Mouse (Mus musculus): ENCODE results near the gene Cux2. TPM values are rescaled to one million over a fixed set of nuclear protein-coding genes. Genes with fewer than 3 reads are reported as not detected.

The Cux2 gene
- total and polyA plus RNA-seq, 3 experiments, result 1.4 to 3.5 TPM; not detected in 1

GRCm38 (mm10) chr5:121913999-121914398 is 135.9 kb downstream of the Cux2 start:
- Histone ChIP-seq H3K9ac (ENCODE audit: control insufficient read depth, low read depth, low read length, poor library complexity, severe bottlenecking) (no peak overlapping the region), H3K4me3 (ENCODE audit: control insufficient read depth in 1 of 2, insufficient read depth in 1 of 2, low read depth in 2 of 2, low read length in 2 of 2) (no peak overlapping the region), H3K79me2 (ENCODE audit: control insufficient read depth, insufficient read depth, low read length, poor library complexity) (no peaks in the 10 kb centered on the region), H3K9me3 (replicated peaks; ENCODE audit: insufficient read depth, low read length) (no peaks in the 10 kb centered on the region), H3K4me1 (ENCODE audit: control insufficient read depth in 1 of 2, insufficient read depth in 2 of 2, low read length in 2 of 2) (no peaks in the 10 kb centered on the region), H3K36me3 (ENCODE audit: control insufficient read depth in 1 of 2, insufficient read depth in 2 of 2, low read length in 2 of 2) (no peaks in the 10 kb centered on the region), H3K27me3 (ENCODE audit: control insufficient read depth in 1 of 2, insufficient read depth in 2 of 2, low read length in 2 of 2) (no peaks in the 10 kb centered on the region; a peak in 1 of 4 replicates), H3K27ac (ENCODE audit: control insufficient read depth, low read depth, low read length) (no peak overlapping the region)
- TF ChIP-seq POLR2AphosphoS2 (IDR thresholded peaks at IDR 0.05; ENCODE audit: low read length) (no peak), NRF1 (IDR thresholded peaks at IDR 0.05; ENCODE audit: insufficient read depth, low read depth, low read length, poor library complexity, severe bottlenecking) (no peak), MAX (IDR thresholded peaks at IDR 0.05; ENCODE audit: low read length) (no peak), E2F4 (IDR thresholded peaks at IDR 0.05; ENCODE audit: borderline replicate concordance, low read depth, low read length) (no peak), USF2 (IDR thresholded peaks at IDR 0.05; ENCODE audit: borderline replicate concordance in 1 of 2, insufficient read depth in 1 of 2, low read depth in 1 of 2, low read length in 2 of 2) (no peak), BHLHE40 (IDR thresholded peaks at IDR 0.05; ENCODE audit: borderline replicate concordance, low read depth, low read length) (no peak), GABPA (IDR thresholded peaks at IDR 0.05; ENCODE audit: low read depth, low read length) (no peak)
- DNase-seq (ENCODE audit: low read depth, low spot score), result no peak

DNA sequence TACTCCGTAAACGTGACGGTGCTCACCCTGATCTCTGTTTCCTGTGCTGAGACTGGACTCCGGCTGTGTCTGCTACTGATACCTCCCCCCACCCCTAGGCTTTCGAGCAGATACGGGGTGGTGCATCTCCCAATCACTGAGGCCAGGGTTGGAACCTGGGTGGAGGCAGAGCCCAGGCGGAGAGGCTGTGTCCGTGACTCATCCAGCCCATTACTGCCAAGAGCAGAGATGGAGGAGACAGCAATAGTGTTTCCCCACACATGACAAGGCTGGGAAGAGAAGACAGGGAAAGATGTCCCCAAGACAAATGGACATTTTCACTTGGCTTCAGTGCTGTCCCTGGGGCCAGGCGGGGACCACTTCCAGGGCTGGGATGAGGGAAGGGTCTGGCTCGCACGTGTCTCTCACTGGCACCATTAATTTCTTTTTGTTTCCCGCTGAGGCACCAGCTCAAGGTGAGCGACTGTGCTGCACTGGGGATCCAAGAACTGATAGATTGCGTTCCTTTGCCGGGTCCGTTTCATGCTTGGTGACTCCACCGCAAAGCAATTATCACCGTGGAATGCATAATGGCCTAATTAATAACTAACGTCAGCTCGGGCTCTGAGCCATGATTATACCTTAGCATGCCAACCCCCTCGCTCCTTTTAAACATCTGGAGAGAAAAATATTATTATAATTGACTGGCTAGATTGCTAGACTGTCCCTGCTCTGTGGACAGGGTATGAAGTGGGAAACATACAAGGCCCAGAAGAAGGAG is 140.5 kb downstream of the Cux2 start:
- no peak for TF ChIP-seq GATA1 (IDR thresholded peaks at IDR 0.05; ENCODE audit: low read depth, low read length)
- no peak for TF ChIP-seq USF2 (IDR thresholded peaks at IDR 0.05; ENCODE audit: borderline replicate concordance in 1 of 2, insufficient read depth in 1 of 2, low read depth in 1 of 2, low read length in 2 of 2)
- TF ChIP-seq ELF1 (IDR thresholded peaks at IDR 0.05; ENCODE audit: low read depth, low read length), result no peak
- no peak for TF ChIP-seq POLR2A (IDR thresholded peaks at IDR 0.05; ENCODE audit: control insufficient read depth in 1 of 2, insufficient read depth in 1 of 2, low read depth in 1 of 2, low read length in 2 of 2, poor library complexity in 1 of 2)
- no peak for TF ChIP-seq ZMIZ1 (IDR thresholded peaks at IDR 0.05; ENCODE audit: low read depth, low read length)
- TF ChIP-seq POLR2AphosphoS5 (IDR thresholded peaks at IDR 0.05; ENCODE audit: borderline replicate concordance, low read depth, low read length), result no peak
- TF ChIP-seq NELFE (IDR thresholded peaks at IDR 0.05; ENCODE audit: low read depth, low read length), result no peak
- TF ChIP-seq MAFK (IDR thresholded peaks at IDR 0.05; ENCODE audit: borderline replicate concordance, low read depth, low read length), result no peak
- no peak for TF ChIP-seq USF1 (IDR thresholded peaks at IDR 0.05; ENCODE audit: low read depth, low read length)
- Histone ChIP-seq H3K27ac (ENCODE audit: control insufficient read depth, low read depth, low read length) (no peak overlapping the region), H3K36me3 (ENCODE audit: control insufficient read depth in 1 of 2, insufficient read depth in 2 of 2, low read length in 2 of 2) (no peaks in the 10 kb centered on the region), H3K4me3 (ENCODE audit: control insufficient read depth in 1 of 2, insufficient read depth in 1 of 2, low read depth in 2 of 2, low read length in 2 of 2) (no peak overlapping the region), H3K4me1 (ENCODE audit: control insufficient read depth in 1 of 2, insufficient read depth in 2 of 2, low read length in 2 of 2) (no peaks in the 10 kb centered on the region), H3K27me3 (ENCODE audit: control insufficient read depth in 1 of 2, insufficient read depth in 2 of 2, low read length in 2 of 2) (no peaks in the 10 kb centered on the region), H3K79me2 (ENCODE audit: control insufficient read depth, insufficient read depth, low read length, poor library complexity) (no peaks in the 10 kb centered on the region), H3K9ac (ENCODE audit: control insufficient read depth, low read depth, low read length, poor library complexity, severe bottlenecking) (no peak overlapping the region), H3K9me3 (replicated peaks; ENCODE audit: insufficient read depth, low read length) (no peaks in the 10 kb centered on the region)
- DNase-seq (ENCODE audit: low read depth, low spot score), result no peak
